Mouse (Mus musculus) CH12.LX (cell line): ENCODE measurements at regions not wholly inside any gene's neighbourhood (a gene's known extent, or its start where the extent isn't known, plus 50 kb on each side); places are given as distances from the start of the nearest gene placed in this dataset.

Experiments
- DNase-seq: peaks from one replicate; pipeline ENCODE4 v3.0.0-alpha.2; 2013; ENCODE audit errors: extremely low read depth
- H3K27ac ChIP-seq: 2 replicates; pipeline ENCODE4 v1.5.1; 2012; ENCODE audit warnings: low read depth, mild to moderate bottlenecking, control low read depth, moderate library complexity; ENCODE audit not compliant: insufficient read depth
- H3K27me3 ChIP-seq: replicated peaks from 2 replicates; pipeline ENCODE3; 2012; ENCODE audit warnings: inconsistent platforms
- H3K36me3 ChIP-seq, 2 experiments: replicated peaks in 1 of 2; 2 replicates each; pipeline versions ENCODE3 to v1.6.1; 2012; ENCODE audit warnings: inconsistent platforms in 1 of 2, low read length in 1 of 2, mild to moderate bottlenecking in 1 of 2, mixed read lengths in 1 of 2, moderate library complexity in 1 of 2; ENCODE audit not compliant: control insufficient read depth in 1 of 2, insufficient read depth in 1 of 2
- H3K4me1 ChIP-seq, 2 experiments: 2 replicates each; pipeline ENCODE4 v1.6.1; 2012; ENCODE audit warnings: inconsistent platforms in 1 of 2, moderate library complexity in 1 of 2; ENCODE audit not compliant: insufficient read depth in 2 of 2, control insufficient read depth in 1 of 2
- H3K4me2 ChIP-seq: 2 replicates; pipeline ENCODE4 v1.6.1; 2012; ENCODE audit warnings: low read depth, mild to moderate bottlenecking, control low read depth; ENCODE audit not compliant: poor library complexity, insufficient read depth, severe bottlenecking
- H3K4me3 ChIP-seq, 3 experiments: fragments of 150-350 bp in 1 of 3; sonication (generic) in 1 of 3; replicated peaks in 1 of 3; 2 replicates each; pipeline versions ENCODE3 to v1.5.1; 2011 to 2012; ENCODE audit warnings: low read depth in 2 of 3, low read length in 2 of 3, mild to moderate bottlenecking in 2 of 3, moderate library complexity in 2 of 3, control low read depth in 1 of 3, improper control_type of control experiment in 1 of 3, inconsistent platforms in 1 of 3, mixed read lengths in 1 of 3; ENCODE audit not compliant: poor library complexity in 1 of 3
- H3K79me2 ChIP-seq: replicated peaks from 2 replicates; pipeline ENCODE4 v1.6.1; 2012; ENCODE audit warnings: mild to moderate bottlenecking, moderate library complexity; ENCODE audit not compliant: control insufficient read depth, poor library complexity, insufficient read depth, severe bottlenecking; ENCODE audit errors: extremely low read depth
- H3K9ac ChIP-seq: 2 replicates; pipeline ENCODE4 v1.6.1; 2012; ENCODE audit warnings: low read depth, mild to moderate bottlenecking, control low read depth, moderate library complexity; ENCODE audit not compliant: insufficient read depth
- H3K9me3 ChIP-seq: replicated peaks from 2 replicates; pipeline ENCODE3; 2012; ENCODE audit warnings: low read length, inconsistent platforms, mixed read lengths
- HCFC1 ChIP-seq: IDR thresholded peaks from 2 replicates; pipeline ENCODE4 v1.6.1; 2012; ENCODE audit warnings: low read depth, mild to moderate bottlenecking, inconsistent platforms, low read length, improper control_type of control experiment
- MXI1 ChIP-seq: IDR thresholded peaks from 2 replicates; pipeline ENCODE4 v1.6.1; 2011; ENCODE audit warnings: mild to moderate bottlenecking, low read depth, low read length, improper control_type of control experiment
- POLR2AphosphoS2 ChIP-seq: IDR thresholded peaks from 2 replicates; pipeline ENCODE4 v1.6.1; 2011; ENCODE audit warnings: low read depth, low read length, improper control_type of control experiment
- SIN3A ChIP-seq: IDR thresholded peaks from 2 replicates; pipeline ENCODE4 v1.6.1; 2012; ENCODE audit warnings: low read length, improper control_type of control experiment, inconsistent platforms
- dilution Hi-C: fragments of 300-500 bp; cut with MboI; formaldehyde crosslinking; loops from 2 replicates; pipeline ENCODE4 v1.14.3; 2020; ENCODE audit warnings: low sequenced_read_pairs; ENCODE audit not compliant: extremely low pct_unique_long_range_greater_than_20kb, extremely low pct_ligation_motif_present
- in situ Hi-C: fragments of 300-500 bp; cut with MboI; formaldehyde crosslinking; loops from 3 replicates; pipeline ENCODE4 v1.14.3; 2019; ENCODE audit warnings: low sequenced_read_pairs, low pct_ligation_motif_present, low pct_unique_long_range_greater_than_20kb, mixed read lengths

DNA sequence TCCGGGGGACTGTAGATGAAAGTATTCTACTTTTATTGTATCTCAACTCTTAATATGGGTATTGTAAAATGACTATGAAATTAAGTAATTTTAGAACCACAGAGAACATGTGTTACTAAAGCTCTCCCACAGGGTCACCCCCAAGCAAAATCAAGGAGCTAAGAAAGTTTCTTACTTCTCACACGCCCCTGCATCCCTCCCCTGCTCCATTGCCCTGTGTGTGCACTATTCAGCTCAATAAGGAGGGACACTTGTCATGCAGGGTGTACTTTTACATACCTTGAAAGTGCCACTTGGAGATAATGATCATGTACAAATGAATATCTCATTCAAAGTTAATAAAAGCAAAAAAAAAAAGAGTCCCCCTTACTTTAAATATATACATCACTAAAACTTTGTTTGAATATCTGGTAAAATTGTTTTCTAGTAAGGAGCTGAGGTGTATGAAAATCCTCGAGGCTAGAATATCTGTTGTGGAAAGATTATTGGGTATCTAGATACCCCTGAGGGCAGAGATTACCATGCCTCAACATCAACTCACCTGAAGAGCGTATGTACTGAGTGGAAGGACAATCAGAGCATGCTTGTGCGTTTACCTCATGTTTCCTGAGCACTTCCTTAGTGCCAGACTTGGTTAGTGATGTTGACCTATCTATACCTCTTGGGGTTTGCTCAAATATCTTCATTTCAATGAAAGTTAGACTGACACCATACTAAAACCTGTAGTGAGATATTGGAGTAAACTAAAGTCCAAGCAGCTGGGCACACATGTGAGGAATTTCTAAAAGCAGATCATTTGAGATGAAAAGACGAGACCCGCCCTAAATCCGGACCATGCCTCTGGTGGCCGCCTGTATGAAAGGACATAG is 120.0 kb downstream of the Usp46 start:
- Histone ChIP-seq H3K4me1 (peaks cover 10 to 39% of the 10 kb centered on the region in 2 experiments), H3K27ac (no peak overlapping the region), H3K4me3 (peak overlapping the region in 2 of 3 experiments; percentile 60 to 81), H3K79me2 (peaks cover 17% of the 10 kb centered on the region), H3K27me3 (no peaks in the 10 kb centered on the region), H3K36me3 (peaks cover 22 to 47% of the 10 kb centered on the region in 2 experiments), H3K4me2 (peak overlapping the region; percentile 80), H3K9ac (peak overlapping the region; percentile 95), H3K9me3 (no peaks in the 10 kb centered on the region)
- TF ChIP-seq SIN3A (peak; percentile 12; the same call in 1 of the 2 replicates), HCFC1 (no peak), MXI1 (0 out of 2 replicates have a peak, but pooled peaks have one; percentile 27), POLR2AphosphoS2 (peak; percentile 66; the same call in 1 of the 2 replicates)
- DNase-seq = no peak
- in situ Hi-C loops (no loop called here), dilution Hi-C loops (no loop called here)
